Mouse (Mus musculus): ENCODE data around the gene Specc1l.

- TF ChIP-seq TAL1 (IDR thresholded peaks at IDR 0.05; ENCODE audit: low read length) (no peak), GATA1 (IDR thresholded peaks at IDR 0.05; ENCODE audit: low read length) (no peak)
These were observed 138.7 kb downstream of the Specc1l start for GRCm38 (mm10) chr10:75350564-75350963.

Measured in erythroblast, embryonic 14.5 days (primary cell).